27 mouse cellular contexts compared by ENCODE assay signal in the genomic region with DNA sequence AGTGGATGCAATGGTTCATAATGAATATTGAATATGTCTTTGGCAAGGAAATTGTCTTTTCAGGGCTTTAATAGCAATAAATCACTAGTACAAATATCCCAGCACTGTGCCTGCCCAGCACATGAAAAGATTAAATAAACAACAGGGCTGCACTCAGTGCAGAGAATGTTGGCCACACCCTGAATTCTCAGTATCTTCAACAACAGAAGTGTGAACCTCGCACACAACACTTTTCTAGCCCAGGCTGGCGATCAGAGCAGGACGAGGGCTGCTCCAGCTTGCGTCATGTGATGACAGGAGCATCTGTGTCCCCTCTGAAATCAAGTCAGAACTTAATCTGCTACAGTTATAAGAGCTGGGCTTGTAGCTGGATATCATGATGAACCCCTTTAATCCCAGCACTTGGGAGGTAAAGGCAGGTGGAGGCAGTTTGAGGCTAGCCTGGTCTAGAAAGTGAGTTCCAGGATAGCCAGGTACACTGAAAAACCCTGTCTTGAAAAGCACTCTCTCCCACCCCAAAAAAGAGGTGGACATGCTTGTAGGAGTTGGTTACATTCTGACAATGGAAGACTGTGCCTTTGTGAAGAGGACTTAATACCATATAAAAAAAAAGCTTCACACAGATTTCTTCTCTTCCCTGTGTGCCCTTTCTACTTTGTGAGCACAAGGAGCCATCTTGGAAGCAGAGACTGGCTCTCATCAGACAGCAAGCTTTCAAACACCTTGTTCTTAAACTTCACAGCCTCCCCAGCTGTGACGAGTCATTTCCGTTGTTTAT. TPM values are rescaled to one million over a fixed set of nuclear protein-coding genes. Genes with fewer than 3 reads are reported as not detected.
DNase-seq lines count a peak whose midpoint lies in the region; ATAC-seq and TF ChIP-seq lines count a peak whose summit lies in the region.
"Had no signal": no experiment of that assay in that cellular context is flagged by ENCODE, and none has a peak within 500 bp of the region (broad histone marks: within the 10 kb centered on the region; RNA-seq: fewer than 3 reads in every experiment).

No protein-coding gene starts in this region.

- H3K27me3 ChIP-seq in heart, embryonic 11.5 days (ENCODE audit: control insufficient read depth, insufficient read depth, low read length), result no peaks in the 10 kb centered on the region
- no peaks in the 10 kb centered on the region for H3K27me3 ChIP-seq in lung, embryonic 16.5 days (ENCODE audit: control insufficient read depth, insufficient read depth, low read depth, low read length)
- no peaks in the 10 kb centered on the region for H3K27me3 ChIP-seq in C2C12 (ENCODE audit: control insufficient read depth, insufficient read depth, insufficient read length)
- H3K27me3 ChIP-seq: embryonic facial prominence, embryonic 13.5 days; limb, embryonic 15.5 days; neural tube, embryonic 12.5 days had no signal

- H3K79me2 ChIP-seq in C2C12 (ENCODE audit: control insufficient read depth, insufficient read depth), result no peaks in the 10 kb centered on the region

- no peaks in the 10 kb centered on the region for H3K79me3 ChIP-seq in C2C12 (ENCODE audit: low read depth)

- peak; percentile 84 for DNase-seq in heart, adult 11 months
- no peak for DNase-seq in lung, postnatal 25 days (ENCODE audit: low spot score)
- no peak for DNase-seq in left cerebral cortex, adult 18-20 months (ENCODE audit: low spot score in 2 of 2)
- DNase-seq: adrenal gland, adult 8-10 months; B cell, adult 2 months; cerebellum, adult 2 months; cerebellum, postnatal 25 days; gastrocnemius, postnatal 36 days; kidney, postnatal 25 days; left cerebral cortex, postnatal 4 days; lung, postnatal 36 days; right cerebral cortex, postnatal 25 days; spleen, adult 18-20 months; thymus, postnatal 14 days had no signal

- ATAC-seq in heart, embryonic 11.5 days (replicated peaks; ENCODE audit: insufficient number of reproducible peaks, low FRiP score, low TSS enrichment), result no peak
- peak; percentile 38; the same call in 1 of the 2 replicates for ATAC-seq in lung, embryonic 16.5 days (ENCODE audit: low read depth)
- peak; percentile 64 for ATAC-seq in megakaryocyte-erythroid progenitor cell, adult 5-6 weeks (replicated peaks; ENCODE audit: low FRiP score, low TSS enrichment, poor library complexity, severe bottlenecking)
- ATAC-seq in monocyte, adult 5-6 weeks (replicated peaks; ENCODE audit: insufficient number of reproducible peaks, low FRiP score, low TSS enrichment, poor library complexity, severe bottlenecking), result no peak
- ATAC-seq: activated CD4-positive, CD25-positive, alpha-beta regulatory T cell, adult 4 months; hindbrain, postnatal 0 days; intestine, postnatal 0 days had no signal

- no peak for TF ChIP-seq CTCF in C2C12 (IDR thresholded peaks at IDR 0.05; ENCODE audit: control insufficient read depth, insufficient read depth, insufficient read length)

- H3K9me3 ChIP-seq in heart, embryonic 11.5 days (replicated peaks; ENCODE audit: control insufficient read depth, low read length), result no peaks in the 10 kb centered on the region
- H3K9me3 ChIP-seq in lung, embryonic 16.5 days (ENCODE audit: control insufficient read depth, low read length), result no peaks in the 10 kb centered on the region
- H3K9me3 ChIP-seq: embryonic facial prominence, embryonic 13.5 days; limb, embryonic 15.5 days; midbrain, embryonic 10.5 days; neural tube, embryonic 12.5 days had no signal

- H3ac ChIP-seq in C2C12 (ENCODE audit: control insufficient read depth, insufficient read length, low read depth), result no peak overlapping the region

- no peak overlapping the region for H3K9ac ChIP-seq in heart, embryonic 11.5 days (ENCODE audit: low read depth, low read length)
- H3K9ac ChIP-seq in lung, embryonic 16.5 days (ENCODE audit: low read length), result no peak overlapping the region
- H3K9ac ChIP-seq: embryonic facial prominence, embryonic 13.5 days; limb, embryonic 15.5 days; liver, embryonic 14.5 days; neural tube, embryonic 12.5 days had no signal

- no peak overlapping the region for H3K4me3 ChIP-seq in heart, embryonic 11.5 days (ENCODE audit: low read depth, low read length)
- no peak overlapping the region for H3K4me3 ChIP-seq in lung, embryonic 16.5 days (ENCODE audit: low read length)
- no peak overlapping the region for H3K4me3 ChIP-seq in C2C12 (ENCODE audit: insufficient read depth, poor library complexity, severe bottlenecking)
- H3K4me3 ChIP-seq: embryonic facial prominence, embryonic 13.5 days; limb, embryonic 15.5 days; midbrain, embryonic 10.5 days; neural tube, embryonic 12.5 days had no signal

- H3K27ac ChIP-seq in heart, embryonic 11.5 days (ENCODE audit: low read depth, low read length), result no peak overlapping the region
- no peak overlapping the region for H3K27ac ChIP-seq in lung, embryonic 16.5 days (ENCODE audit: low read length)
- H3K27ac ChIP-seq: embryonic facial prominence, embryonic 13.5 days; hindbrain, postnatal 0 days; limb, embryonic 15.5 days; liver, embryonic 14.5 days; midbrain, embryonic 10.5 days; neural tube, embryonic 12.5 days had no signal

- no peak overlapping the region for H3K4me2 ChIP-seq in heart, embryonic 11.5 days
- H3K4me2 ChIP-seq in lung, embryonic 16.5 days (ENCODE audit: low read depth, low read length), result no peak overlapping the region
- H3K4me2 ChIP-seq: embryonic facial prominence, embryonic 13.5 days; limb, embryonic 15.5 days; neural tube, embryonic 12.5 days had no signal

- H3K36me3 ChIP-seq in heart, embryonic 11.5 days (ENCODE audit: control insufficient read depth, insufficient read depth, low read length), result no peaks in the 10 kb centered on the region
- H3K36me3 ChIP-seq in lung, embryonic 16.5 days (ENCODE audit: control insufficient read depth, insufficient read depth, low read length), result no peaks in the 10 kb centered on the region
- no peaks in the 10 kb centered on the region for H3K36me3 ChIP-seq in C2C12 (ENCODE audit: control insufficient read depth, insufficient read depth)
- H3K36me3 ChIP-seq: embryonic facial prominence, embryonic 13.5 days; limb, embryonic 15.5 days; midbrain, embryonic 10.5 days; neural tube, embryonic 12.5 days had no signal

- no peaks in the 10 kb centered on the region for H3K4me1 ChIP-seq in heart, embryonic 11.5 days (ENCODE audit: control insufficient read depth, insufficient read depth, low read length)
- H3K4me1 ChIP-seq in lung, embryonic 16.5 days (replicated peaks; ENCODE audit: control insufficient read depth, insufficient read depth, low read length), result no peaks in the 10 kb centered on the region
- H3K4me1 ChIP-seq: limb, embryonic 15.5 days; neural tube, embryonic 12.5 days had no signal

- 59% methylated on average over 6 of the region's 6 CpGs for WGBS in heart, embryonic 11.5 days (ENCODE audit: insufficient replicate concordance)
- 51% methylated on average over 6 of the region's 6 CpGs for WGBS in lung, embryonic 16.5 days

TF ChIP-seq in C2C12, 6 proteins besides CTCF, POLR2A, EP300 and RAD21:
- TF ChIP-seq USF1 (IDR thresholded peaks at IDR 0.05; ENCODE audit: low read depth) (peak; percentile 14), MAX (IDR thresholded peaks at IDR 0.05) (no peak)

RNA-seq across cellular contexts. Expression of a gene that starts 27.8 kb away (rescaled TPM):
- polyA plus RNA-seq in heart, embryonic 11.5 days (2014; fragmentation: Nextera tagmentation; extraction: Ambion mirVana), result 76.4 and 84.3 TPM in 2 replicates
- polyA plus RNA-seq in lung, embryonic 16.5 days (2015; fragmentation: Nextera tagmentation; extraction: Ambion mirVana), result 28.0 and 28.1 TPM in 2 replicates
- polyA plus RNA-seq in C2C12 (2012; fragmentation: generic; extraction: Trizol), result 25.8 TPM
- 76.1 and 80.4 TPM in 2 replicates for total RNA-seq in megakaryocyte-erythroid progenitor cell, adult 5-6 weeks (2014; fragmentation: Nextera tagmentation)
- 137 and 154 TPM in 2 replicates for total RNA-seq in megakaryocyte-erythroid progenitor cell, adult 5-6 weeks (2017)
- 4.8 to 7.0 TPM (median 6.2 TPM) in 3 replicates for total RNA-seq in monocyte, adult 5-6 weeks (2017)
- 10 to 100 TPM; 18.2 to 20.3 TPM for total RNA-seq in left cerebral cortex, adult 18-20 months (2021)

Comparison
In these comparisons a context has a peak if more than half of its experiments do, and no peak if none do; other contexts are left out.
1. ATAC-seq: peak in lung, embryonic 16.5 days (single experiment) and megakaryocyte-erythroid progenitor cell, adult 5-6 weeks (single experiment); none in heart, embryonic 11.5 days (single experiment) and monocyte, adult 5-6 weeks (single experiment).